Mouse (Mus musculus) spleen, adult 2 months (tissue): ENCODE measurements around the gene Slc4a10.

Experiments used
- CTCF ChIP-seq: fragments of 200-500 bp; IDR thresholded peaks from 2 replicates; pipeline ENCODE4 v1.5.1; 2011; ENCODE audit warnings: mild to moderate bottlenecking, inconsistent platforms; ENCODE audit not compliant: insufficient read depth, insufficient read length, insufficient replicate concordance; ENCODE audit errors: extremely low read depth
- POLR2A ChIP-seq: fragments of 200-500 bp; IDR thresholded peaks from 2 replicates; pipeline ENCODE4 v1.6.1; 2011; ENCODE audit warnings: low read depth, low read length, inconsistent platforms

GRCm38 (mm10) chr2:62046861-62047503 is 720 bp downstream of the Slc4a10 start:
- TF ChIP-seq CTCF (no peak), POLR2A (no peak)
